Mouse (Mus musculus) C2C12 (cell line): ENCODE results near the gene Scarb1. TPM values are rescaled to one million over a fixed set of nuclear protein-coding genes. Genes with fewer than 3 reads are reported as not detected.

ENCODE experiments used
- H3K27me3 ChIP-seq: one replicate; pipeline ENCODE4 v1.6.1; 2011; ENCODE audit not compliant: control insufficient read depth, insufficient read depth, insufficient read length
- H3K36me3 ChIP-seq: one replicate; pipeline ENCODE4 v1.6.1; 2011; ENCODE audit not compliant: control insufficient read depth, insufficient read depth
- H3K4me3 ChIP-seq: one replicate; pipeline ENCODE4 v1.5.1; 2011; ENCODE audit warnings: mild to moderate bottlenecking, control low read depth; ENCODE audit not compliant: poor library complexity, insufficient read depth, severe bottlenecking
- H3K79me2 ChIP-seq: one replicate; pipeline ENCODE4 v1.6.1; 2011; ENCODE audit not compliant: control insufficient read depth, insufficient read depth
- H3K79me3 ChIP-seq: one replicate; pipeline ENCODE4 v1.6.1; 2011; ENCODE audit warnings: low read depth, control low read depth
- H3ac ChIP-seq: one replicate; pipeline ENCODE3; 2011; ENCODE audit warnings: low read depth; ENCODE audit not compliant: control insufficient read depth, insufficient read length
- CEBPB ChIP-seq: IDR thresholded peaks from one replicate; pipeline ENCODE4 v1.6.1; 2011; ENCODE audit warnings: low read depth, mild to moderate bottlenecking, control low read depth, moderate library complexity
- CTCF ChIP-seq: IDR thresholded peaks from one replicate; pipeline ENCODE4 v1.5.1; 2011; ENCODE audit not compliant: control insufficient read depth, insufficient read depth, insufficient read length
- FOSL1 ChIP-seq: IDR thresholded peaks from one replicate; pipeline ENCODE4 v1.8.0; 2011; ENCODE audit warnings: mild to moderate bottlenecking, low read length; ENCODE audit not compliant: poor library complexity, insufficient read depth, severe bottlenecking
- MAX ChIP-seq: IDR thresholded peaks from one replicate; pipeline ENCODE4 v1.6.1; 2011; ENCODE audit warnings: mild to moderate bottlenecking, control low read depth
- MYOD1 ChIP-seq: IDR thresholded peaks from one replicate; pipeline ENCODE4 v1.6.1; 2011; ENCODE audit warnings: low read depth; ENCODE audit not compliant: control insufficient read depth, insufficient read length
- MYOG ChIP-seq: IDR thresholded peaks from one replicate; pipeline ENCODE4 v1.6.1; 2011; ENCODE audit not compliant: control insufficient read depth, insufficient read length; ENCODE audit errors: extremely low read depth
- USF1 ChIP-seq: IDR thresholded peaks from one replicate; pipeline ENCODE4 v1.6.1; 2011; ENCODE audit warnings: low read depth, mild to moderate bottlenecking, control low read depth, moderate library complexity
- polyA plus RNA-seq: library from polyadenylated mRNA; unstranded; fragments of >200 nt; fragmentation: generic; extraction: Trizol; gene quantifications from one replicate; pipeline ENCODE4 v1.2.1, GENCODE M21; 2012; ENCODE audit warnings: missing spikeins

The Scarb1 gene
- polyA plus RNA-seq, 1 experiment: 31.4 TPM

GRCm38 (mm10) chr5:125341459-125342090 is 681 bp upstream of the Scarb1 start:
- Histone ChIP-seq H3K4me3 (no peak overlapping the region), H3K79me3 (peaks cover 3% of the 10 kb centered on the region), H3ac (no peak overlapping the region), H3K27me3 (no peaks in the 10 kb centered on the region), H3K36me3 (no peaks in the 10 kb centered on the region), H3K79me2 (peaks cover 27% of the 10 kb centered on the region)
- TF ChIP-seq CTCF (no peak), CEBPB (no peak), MYOG (no peak), FOSL1 (no peak), MYOD1 (no peak), MAX (no peak), USF1 (no peak)

GRCm38 (mm10) chr5:125339851-125340531 is 903 bp downstream of the Scarb1 start:
- H3K36me3 ChIP-seq: no peaks in the 10 kb centered on the region
- TF ChIP-seq USF1 (no peak), MYOD1 (no peak), MYOG (no peak), CEBPB (no peak), CTCF (no peak), FOSL1 (no peak), MAX (no peak)
- H3K4me3 ChIP-seq: peak overlapping the region; percentile 56
- no peaks in the 10 kb centered on the region for H3K27me3 ChIP-seq
- peaks cover 3% of the 10 kb centered on the region for H3K79me3 ChIP-seq
- H3ac ChIP-seq: peak overlapping the region; percentile 84
- peaks cover 27% of the 10 kb centered on the region for H3K79me2 ChIP-seq

GRCm38 (mm10) chr5:125339108-125339751 is 1.7 kb downstream of the Scarb1 start:
- TF ChIP-seq MAX: no peak
- no peak for TF ChIP-seq CEBPB
- no peak for TF ChIP-seq MYOD1
- no peak for TF ChIP-seq MYOG
- Histone ChIP-seq H3K79me2 (peaks cover 27% of the 10 kb centered on the region), H3K4me3 (no peak overlapping the region), H3ac (no peak overlapping the region), H3K79me3 (peaks cover 3% of the 10 kb centered on the region), H3K36me3 (no peaks in the 10 kb centered on the region), H3K27me3 (no peaks in the 10 kb centered on the region)

GRCm38 (mm10) chr5:125337526-125337925 is 3.4 kb downstream of the Scarb1 start:
- Histone ChIP-seq H3K36me3 (no peaks in the 10 kb centered on the region), H3ac (no peak overlapping the region), H3K4me3 (no peak overlapping the region), H3K79me2 (peaks cover 27% of the 10 kb centered on the region), H3K27me3 (no peaks in the 10 kb centered on the region), H3K79me3 (peaks cover 3% of the 10 kb centered on the region)
- TF ChIP-seq MYOG (no peak), MAX (no peak), CTCF (no peak), FOSL1 (no peak), CEBPB (no peak)

GRCm38 (mm10) chr5:125337012-125337411 is 3.9 kb downstream of the Scarb1 start:
- Histone ChIP-seq H3K79me3 (peaks cover 3% of the 10 kb centered on the region), H3K36me3 (no peaks in the 10 kb centered on the region), H3ac (no peak overlapping the region), H3K27me3 (no peaks in the 10 kb centered on the region), H3K4me3 (no peak overlapping the region), H3K79me2 (peaks cover 27% of the 10 kb centered on the region)
- no peak for TF ChIP-seq CTCF
- TF ChIP-seq MYOD1: no peak
- no peak for TF ChIP-seq MYOG

GRCm38 (mm10) chr5:125333009-125333408 is 7.9 kb downstream of the Scarb1 start:
- Histone ChIP-seq H3K27me3 (no peaks in the 10 kb centered on the region), H3ac (no peak overlapping the region), H3K79me2 (peaks cover under 1% of the 10 kb centered on the region), H3K4me3 (no peak overlapping the region), H3K79me3 (no peaks in the 10 kb centered on the region), H3K36me3 (no peaks in the 10 kb centered on the region)
- TF ChIP-seq MYOG: no peak
